Mouse (Mus musculus) lung, adult 2 months (tissue): ENCODE measurements around the gene Prmt2.

Experiments
- CTCF ChIP-seq: fragments of 200-500 bp; IDR thresholded peaks from 2 replicates; pipeline ENCODE4 v1.5.1; 2011; ENCODE audit warnings: mild to moderate bottlenecking, low read length, control low read depth; ENCODE audit not compliant: insufficient read depth
- POLR2A ChIP-seq: fragments of 200-500 bp; IDR thresholded peaks from 2 replicates; pipeline ENCODE4 v1.6.1; 2011; ENCODE audit warnings: low read depth, mild to moderate bottlenecking, control low read depth, low read length, borderline replicate concordance; ENCODE audit errors: extremely low read depth

GRCm38 (mm10) chr10:76203798-76204283 lies 33.8 kb downstream of the Prmt2 start:
- TF ChIP-seq CTCF (no peak), POLR2A (no peak)
